Mouse (Mus musculus) intestine, embryonic 14.5 days (tissue): Measurements from ENCODE around the gene Zbtb4. TPM values are rescaled to one million over a fixed set of nuclear protein-coding genes. Genes with fewer than 3 reads are reported as not detected.
A peak's percentile ranks its signal among the peaks of the same experiment; 100 is the strongest.

ENCODE experiments used
- ATAC-seq: fragments of 200-750 bp; cut with Nextera tagmentation; replicated peaks from 2 replicates; pipeline ENCODE4 v1.8.0; 2017; ENCODE audit warnings: low read depth, moderate number of reproducible peaks, moderate TSS enrichment, moderate library complexity; ENCODE audit not compliant: low FRiP score, low TSS enrichment
- DNase-seq: peaks from one replicate; pipeline ENCODE4 v3.0.0-alpha.2; 2018; ENCODE audit warnings: low spot score
- H3K27ac ChIP-seq: fragments of 300-500 bp; sonication (generic); 2 replicates; pipeline ENCODE4 v1.5.1; 2014; ENCODE audit warnings: low read depth, mild to moderate bottlenecking, control low read depth
- H3K27me3 ChIP-seq: fragments of 300-500 bp; sonication (generic); replicated peaks from 2 replicates; pipeline ENCODE4 v1.6.1; 2014; ENCODE audit warnings: low read length, control low read depth; ENCODE audit not compliant: control insufficient read depth, insufficient read depth
- H3K36me3 ChIP-seq: fragments of 300-500 bp; sonication (generic); 2 replicates; pipeline ENCODE4 v1.6.1; 2014; ENCODE audit warnings: low read length, control low read depth; ENCODE audit not compliant: control insufficient read depth, insufficient read depth
- H3K4me1 ChIP-seq: fragments of 300-500 bp; sonication (generic); replicated peaks from 2 replicates; pipeline ENCODE4 v1.6.1; 2014; ENCODE audit warnings: low read length, control low read depth, mixed read lengths; ENCODE audit not compliant: control insufficient read depth, insufficient read depth
- H3K4me2 ChIP-seq: fragments of 300-500 bp; sonication (generic); 2 replicates; pipeline ENCODE4 v1.6.1; 2014; ENCODE audit warnings: low read length
- H3K4me3 ChIP-seq: fragments of 300-500 bp; sonication (generic); 2 replicates; pipeline ENCODE4 v1.5.1; 2014; ENCODE audit warnings: low read depth, low read length, control low read depth, mixed read lengths
- H3K9ac ChIP-seq: fragments of 300-500 bp; sonication (generic); 2 replicates; pipeline ENCODE4 v1.6.1; 2014; ENCODE audit warnings: mild to moderate bottlenecking, low read length
- H3K9me3 ChIP-seq: fragments of 300-500 bp; sonication (generic); 2 replicates; pipeline ENCODE4 v1.6.1; 2016; ENCODE audit warnings: low read length, control low read depth; ENCODE audit not compliant: control insufficient read depth
- WGBS: fragments of 180-500 bp; shearing (Covaris S2); extraction: QIAGEN DNeasy Blood & Tissue Kit; methylation state at CpG from one replicate; pipeline ENCODE4 v1.1.7; 2014; 5-methylcytosine and 5-hydroxymethylcytosine counted together
- polyA plus RNA-seq: library from polyadenylated mRNA; unstranded; fragments of >200 nt; fragmentation: Nextera tagmentation; extraction: Ambion mirVana; gene quantifications from 2 replicates; pipeline ENCODE4 v1.2.1, GENCODE M21; 2014

The Zbtb4 gene
- polyA plus RNA-seq, 1 experiment from 2014 or later: 2.8 TPM

DNA sequence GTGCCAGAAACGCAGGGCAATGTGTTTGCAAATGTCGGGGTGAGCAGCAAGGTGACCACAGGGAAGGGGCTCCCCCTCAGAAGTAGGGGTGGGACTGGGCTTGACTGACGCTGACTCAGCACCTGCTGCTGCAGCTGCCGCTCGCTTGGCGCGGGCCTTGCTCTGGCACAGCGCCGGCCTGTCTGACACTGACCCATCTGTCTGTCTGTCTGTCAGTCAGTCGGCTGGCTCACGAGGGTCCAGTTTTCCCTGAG lies 34.4 kb downstream of the Zbtb4 start:
- peak overlapping the region; percentile 82 for H3K4me2 ChIP-seq
- ATAC-seq (no peak), DNase-seq (no peak)
- 4% methylated on average over 11 of the region's 11 CpGs for WGBS
- H3K9ac ChIP-seq: peak overlapping the region; percentile 48; the same call in 1 of the 2 replicates
- H3K4me1 ChIP-seq: peaks cover 44% of the 10 kb centered on the region
- no peaks in the 10 kb centered on the region for H3K36me3 ChIP-seq
- no peaks in the 10 kb centered on the region for H3K9me3 ChIP-seq
- peak overlapping the region; percentile 41 for H3K4me3 ChIP-seq
- 0 out of 2 replicates have a peak overlapping the region, but pooled peaks have one; percentile 19 for H3K27ac ChIP-seq
- peaks cover 26% of the 10 kb centered on the region; the same call in 1 of the 2 replicates for H3K27me3 ChIP-seq

DNA sequence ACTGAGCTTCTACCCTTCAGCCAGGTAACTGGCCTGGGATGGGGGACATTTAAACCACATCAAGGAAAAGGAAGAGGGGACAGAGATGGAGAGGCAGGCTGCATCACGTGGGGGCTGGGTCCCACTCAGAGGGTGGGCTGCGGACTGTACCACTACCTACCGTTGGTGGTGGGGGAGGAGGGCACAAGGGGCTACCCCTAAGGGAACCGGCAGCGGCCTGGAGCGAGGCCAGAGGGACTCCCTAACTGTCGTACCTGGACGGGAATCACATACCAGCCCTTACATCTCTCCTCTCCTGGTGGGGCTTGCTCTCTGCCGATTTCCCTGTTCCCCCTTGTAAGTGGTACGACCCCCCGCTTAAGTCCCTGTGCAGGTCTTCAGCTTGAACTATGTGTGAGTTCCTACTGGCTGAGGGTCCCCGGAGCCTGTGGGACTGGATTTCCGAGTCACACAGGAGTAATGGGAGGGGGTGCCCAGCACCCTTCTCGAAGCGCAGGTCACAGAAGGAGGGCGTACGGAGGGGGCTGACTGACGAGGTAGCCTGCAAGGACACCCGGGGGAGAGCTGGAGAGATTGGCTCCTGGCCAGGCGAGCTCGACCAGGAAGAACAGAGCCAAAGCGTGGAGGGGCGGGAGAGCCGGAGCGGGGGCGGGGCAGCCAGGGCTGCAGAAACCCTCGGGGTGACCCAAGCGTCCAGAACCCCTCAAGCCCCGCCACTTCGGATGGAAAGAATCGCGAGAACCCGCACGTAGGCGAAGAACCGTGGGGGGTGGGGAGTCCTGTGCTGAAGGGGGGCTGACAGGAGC lies 34.9 kb downstream of the Zbtb4 start:
- DNase-seq: peak; percentile 90
- H3K4me2 ChIP-seq: peak overlapping the region; percentile 82
- H3K9me3 ChIP-seq: no peaks in the 10 kb centered on the region
- peaks cover 44% of the 10 kb centered on the region for H3K4me1 ChIP-seq
- peak overlapping the region; percentile 48 for H3K9ac ChIP-seq
- H3K27ac ChIP-seq: peak overlapping the region; percentile 19; the same call in 1 of the 2 replicates
- no peaks in the 10 kb centered on the region for H3K36me3 ChIP-seq
- ATAC-seq: 0 out of 2 replicates have a peak, but pooled peaks have one; percentile 22
- peak overlapping the region; percentile 41 for H3K4me3 ChIP-seq
- peaks cover 31% of the 10 kb centered on the region for H3K27me3 ChIP-seq
- WGBS: 1% methylated on average over 36 of the region's 36 CpGs

DNA sequence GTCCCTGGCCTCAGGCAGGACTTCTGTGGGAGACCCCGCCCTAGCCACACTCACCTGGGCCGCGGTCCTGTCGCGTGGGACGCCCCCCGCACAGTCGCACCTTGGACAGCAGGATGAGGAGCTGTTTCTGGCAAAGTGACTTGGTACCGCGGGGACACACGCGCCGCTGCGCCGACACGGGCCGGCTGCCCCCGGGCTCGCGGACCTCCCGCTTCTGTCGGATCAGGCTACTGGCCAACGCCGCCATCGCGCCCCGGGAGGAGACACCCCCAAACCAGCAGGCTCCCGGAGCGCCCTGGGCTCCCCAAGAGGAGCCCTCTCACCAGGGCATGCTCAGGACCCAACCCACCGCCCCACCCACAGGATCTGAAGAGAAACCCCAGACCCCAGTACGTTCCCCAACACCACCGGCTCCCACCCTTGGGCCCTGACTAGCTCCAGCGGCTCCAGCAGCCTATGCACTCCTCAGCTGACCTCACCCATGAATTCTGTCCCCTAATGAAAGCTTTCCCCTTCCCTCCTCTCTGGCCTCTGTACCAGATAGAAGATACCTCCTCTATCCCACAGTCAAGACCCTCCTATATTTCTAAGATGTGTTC lies 35.8 kb downstream of the Zbtb4 start, which contains the start of gene Fgf11:
TSS of gene Fgf11 (minus strand) at position 479 of the 599 bp plus-strand sequence.
- no peak for ATAC-seq
- under 1% methylated on average over 33 of the region's 33 CpGs for WGBS
- Histone ChIP-seq H3K27ac (peak within 1 kb of the TSS; percentile 19; the same call in 1 of the 2 replicates), H3K9ac (peak within 1 kb of the TSS; percentile 48), H3K9me3 (no peaks in the 10 kb centered on the region), H3K36me3 (no peaks in the 10 kb centered on the region), H3K4me2 (peak within 1 kb of the TSS; percentile 82), H3K27me3 (peaks cover 38% of the 10 kb centered on the region), H3K4me1 (peaks cover 44% of the 10 kb centered on the region), H3K4me3 (peak within 1 kb of the TSS; percentile 58)
- peak; percentile 59 for DNase-seq

GRCm38 (mm10) chr11:69802648-69803105 lies 37.0 kb downstream of the Zbtb4 start:
- ATAC-seq (no peak), DNase-seq (peak; percentile 89)
- Histone ChIP-seq H3K9me3 (no peaks in the 10 kb centered on the region), H3K9ac (peak overlapping the region; percentile 42; the same call in 1 of the 2 replicates), H3K27ac (no peak overlapping the region), H3K36me3 (no peaks in the 10 kb centered on the region), H3K27me3 (peaks cover 38% of the 10 kb centered on the region), H3K4me2 (peak overlapping the region; percentile 82), H3K4me3 (peak overlapping the region; percentile 58), H3K4me1 (peaks cover 44% of the 10 kb centered on the region)
- under 1% methylated on average over 29 of the region's 33 CpGs for WGBS

DNA sequence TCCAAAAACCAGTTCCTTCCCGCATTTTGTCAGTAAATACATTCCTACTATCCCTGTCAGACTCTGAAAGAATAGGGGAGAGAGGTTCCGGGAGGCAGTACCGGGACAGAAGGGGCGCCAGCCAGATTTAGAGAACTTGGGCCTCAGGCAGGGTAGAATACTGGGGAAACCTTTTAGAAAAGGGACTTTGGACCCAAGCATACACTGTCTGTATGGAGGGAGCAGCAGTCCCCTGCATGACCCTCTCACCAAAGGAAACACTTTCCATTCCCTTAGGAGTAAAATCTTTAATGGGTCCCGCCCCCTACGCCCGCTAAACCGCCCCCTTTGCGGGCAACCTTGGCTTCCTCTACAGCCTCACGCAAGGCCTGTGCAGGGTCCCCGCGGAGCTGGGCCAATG lies 37.6 kb downstream of the Zbtb4 start:
- H3K27me3 ChIP-seq: peaks cover 38% of the 10 kb centered on the region
- WGBS: 3% methylated on average over 12 of the region's 12 CpGs
- H3K36me3 ChIP-seq: no peaks in the 10 kb centered on the region
- H3K9me3 ChIP-seq: no peaks in the 10 kb centered on the region
- ATAC-seq (peak; percentile 16; the same call in 1 of the 2 replicates), DNase-seq (no peak)
- H3K4me2 ChIP-seq: peak overlapping the region; percentile 82
- peak overlapping the region; percentile 58 for H3K4me3 ChIP-seq
- no peak overlapping the region for H3K27ac ChIP-seq
- H3K9ac ChIP-seq: peak overlapping the region; percentile 42
- H3K4me1 ChIP-seq: peaks cover 44% of the 10 kb centered on the region

DNA sequence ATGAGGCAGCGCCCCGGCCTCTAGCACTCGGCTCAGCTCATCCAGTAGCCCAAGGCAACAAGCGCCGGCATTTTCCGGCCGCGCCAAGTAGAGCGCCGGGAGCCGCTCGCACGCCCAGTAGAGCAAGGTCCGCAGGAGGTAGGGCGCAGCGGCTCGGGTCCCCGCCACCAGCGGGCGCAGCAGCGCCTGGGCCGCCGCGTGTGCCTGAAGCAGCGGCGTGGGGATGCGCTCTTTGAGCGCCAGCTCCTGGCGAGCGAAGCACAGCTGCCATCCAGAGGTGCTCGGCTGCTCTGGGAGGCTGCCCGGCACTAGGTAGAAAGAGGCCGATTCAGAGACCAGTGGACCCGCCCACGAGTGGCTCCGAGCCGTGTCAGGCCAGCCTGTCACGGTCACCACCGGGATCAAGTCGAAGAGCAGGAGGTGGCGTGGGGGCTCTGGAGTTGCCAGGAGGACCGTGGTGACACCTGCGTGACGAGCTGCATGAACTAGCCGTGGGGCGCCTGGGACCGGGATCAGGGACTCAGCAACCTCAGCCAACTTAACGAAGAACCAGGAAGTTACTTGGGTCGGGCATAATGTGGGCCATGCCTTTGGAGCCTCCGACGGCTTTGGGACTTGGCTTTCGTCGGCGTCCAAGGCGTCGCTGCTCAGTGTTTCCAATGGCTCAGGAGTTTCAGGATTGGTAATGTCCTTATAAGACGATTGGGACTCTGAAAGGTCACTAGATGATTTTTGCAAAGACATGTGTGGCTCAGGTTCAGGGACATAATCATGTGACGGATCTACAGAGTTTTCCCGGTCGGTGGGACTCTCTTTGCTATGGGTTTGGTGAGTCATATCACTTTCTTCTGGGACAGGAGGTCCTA lies 38.3 kb downstream of the Zbtb4 start:
- peak; percentile 41 for ATAC-seq
- Histone ChIP-seq H3K4me1 (peaks cover 44% of the 10 kb centered on the region), H3K27ac (no peak overlapping the region), H3K4me2 (peak overlapping the region; percentile 82), H3K36me3 (no peaks in the 10 kb centered on the region), H3K27me3 (peaks cover 38% of the 10 kb centered on the region), H3K9me3 (no peaks in the 10 kb centered on the region), H3K9ac (peak overlapping the region; percentile 42), H3K4me3 (peak overlapping the region; percentile 58)
- WGBS: 2% methylated on average over 59 of the region's 60 CpGs
- DNase-seq: peak; percentile 82

- no peaks in the 10 kb centered on the region for H3K9me3 ChIP-seq
- peak overlapping the region; percentile 58 for H3K4me3 ChIP-seq
- ATAC-seq (no peak), DNase-seq (no peak)
- H3K4me2 ChIP-seq: peak overlapping the region; percentile 82
- H3K27me3 ChIP-seq: peaks cover 38% of the 10 kb centered on the region
- no peak overlapping the region for H3K27ac ChIP-seq
- H3K36me3 ChIP-seq: no peaks in the 10 kb centered on the region
- H3K4me1 ChIP-seq: peaks cover 38% of the 10 kb centered on the region
- peak overlapping the region; percentile 23 for H3K9ac ChIP-seq
- 4% methylated on average over 12 of the region's 12 CpGs for WGBS
These were observed 38.9 kb downstream of the Zbtb4 start for GRCm38 (mm10) chr11:69804652-69804940.
